Mouse (Mus musculus) heart, postnatal 0 days (tissue): ENCODE data around the gene Mapkapk3. TPM values are rescaled to one million over a fixed set of nuclear protein-coding genes. Genes with fewer than 3 reads are reported as not detected.

Experiments
- ATAC-seq: fragments of 200-750 bp; cut with Nextera tagmentation; 2 replicates; pipeline ENCODE4 v1.8.0; 2017; ENCODE audit warnings: low read depth, moderate number of reproducible peaks, moderate library complexity; ENCODE audit not compliant: insufficient read depth
- DNase-seq: peaks from one replicate; pipeline ENCODE4 v3.0.0-alpha.2; 2016; ENCODE audit warnings: low spot score
- H3K27ac ChIP-seq: fragments of 300-500 bp; sonication (generic); 2 replicates; pipeline ENCODE4 v1.5.1; 2014; ENCODE audit warnings: low read depth, mild to moderate bottlenecking
- H3K27me3 ChIP-seq: fragments of 300-500 bp; sonication (generic); 2 replicates; pipeline ENCODE4 v1.6.1; 2014; ENCODE audit warnings: low read length, mixed read lengths; ENCODE audit not compliant: control insufficient read depth, insufficient read depth
- H3K36me3 ChIP-seq: fragments of 300-500 bp; sonication (generic); replicated peaks from 2 replicates; pipeline ENCODE4 v1.6.1; 2014; ENCODE audit warnings: low read length, mixed read lengths; ENCODE audit not compliant: control insufficient read depth, insufficient read depth
- H3K4me1 ChIP-seq: fragments of 300-500 bp; sonication (generic); 2 replicates; pipeline ENCODE4 v1.6.1; 2014; ENCODE audit warnings: antibody characterized with exemption; ENCODE audit not compliant: control insufficient read depth, insufficient read depth
- H3K4me2 ChIP-seq: fragments of 300-500 bp; sonication (generic); 2 replicates; pipeline ENCODE4 v1.6.1; 2014; ENCODE audit warnings: low read depth, mild to moderate bottlenecking, low read length, moderate library complexity
- H3K4me3 ChIP-seq: fragments of 300-500 bp; sonication (generic); 2 replicates; pipeline ENCODE4 v1.5.1; 2014; ENCODE audit warnings: low read depth, low read length
- H3K9ac ChIP-seq: fragments of 300-500 bp; sonication (generic); replicated peaks from 2 replicates; pipeline ENCODE4 v1.6.1; 2014; ENCODE audit warnings: low read depth, low read length, mixed read lengths
- H3K9me3 ChIP-seq: fragments of 300-500 bp; sonication (generic); replicated peaks from 2 replicates; pipeline ENCODE4 v1.6.1; 2016; ENCODE audit warnings: low read length; ENCODE audit not compliant: control insufficient read depth
- CTCF ChIP-seq: IDR thresholded peaks from 2 replicates; pipeline ENCODE4 v1.5.1; 2016; ENCODE audit warnings: antibody characterized with exemption, control low read depth, low read depth
- EP300 ChIP-seq: IDR thresholded peaks from 2 replicates; pipeline ENCODE4 v1.6.1; 2016; ENCODE audit warnings: antibody characterized with exemption, low read depth
- WGBS: fragments of 180-500 bp; shearing (Covaris S2); extraction: QIAGEN DNeasy Blood & Tissue Kit; methylation state at CpG from one replicate; pipeline ENCODE4 v1.1.7; 2014; 5-methylcytosine and 5-hydroxymethylcytosine counted together
- polyA plus RNA-seq: library from polyadenylated mRNA; unstranded; fragments of >200 nt; fragmentation: Nextera tagmentation; extraction: Ambion mirVana; gene quantifications from 2 replicates; pipeline ENCODE4 v1.2.1, GENCODE M21; 2015
- total RNA-seq: library from RNA; depleted of rRNA; stranded (reverse); fragments of >200 nt; gene quantifications from 2 replicates; pipeline ENCODE4 v1.2.3, GENCODE M21; 2014; ENCODE audit warnings: low replicate concordance

Mapkapk3 gene
- total and polyA plus RNA-seq, 2 experiments from 2014 or later, result 14.8 to 15.1 TPM

DNA sequence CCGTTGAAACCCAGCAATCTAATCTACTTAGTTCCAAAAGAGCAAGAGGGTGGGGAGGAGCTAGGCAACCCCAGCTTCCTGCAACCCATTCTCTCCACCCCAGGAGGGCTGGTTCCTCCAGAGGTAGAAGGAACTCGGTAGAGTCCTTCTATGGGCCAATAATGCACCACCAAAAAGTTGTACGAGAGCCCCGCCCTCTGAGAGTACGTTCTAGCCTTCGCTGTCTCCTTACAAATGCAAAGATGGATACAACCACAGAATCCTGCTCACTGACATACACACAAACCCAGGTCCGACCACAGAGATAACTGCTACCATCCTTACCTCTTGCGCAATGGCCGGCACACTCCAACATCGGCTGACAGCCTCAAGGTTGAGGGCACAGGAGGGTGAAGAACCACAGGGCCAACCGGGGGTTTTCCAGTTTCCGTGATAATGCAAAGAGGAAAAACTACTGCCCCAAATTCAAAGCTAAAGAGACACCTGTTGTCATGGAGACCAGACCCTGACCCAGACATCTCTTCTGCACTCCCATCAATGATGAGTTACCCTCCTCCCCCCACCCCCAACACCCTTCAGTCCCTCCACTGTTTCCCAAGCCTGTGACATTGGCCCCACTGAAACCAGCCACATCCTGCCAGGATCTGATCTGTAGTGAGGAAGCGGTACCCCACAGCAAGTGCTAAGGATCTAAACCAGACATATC, 9.2 kb downstream of the Mapkapk3 start:
- no peaks in the 10 kb centered on the region for H3K36me3 ChIP-seq
- DNase-seq (no peak), ATAC-seq (no peak)
- no peaks in the 10 kb centered on the region for H3K27me3 ChIP-seq
- peak overlapping the region; percentile 40 for H3K4me2 ChIP-seq
- H3K9ac ChIP-seq, result 0 out of 2 replicates have a peak overlapping the region, but pooled peaks have one; percentile 3
- no peak overlapping the region for H3K4me3 ChIP-seq
- WGBS, result 49% methylated on average over 13 of the region's 13 CpGs
- peaks cover 20% of the 10 kb centered on the region for H3K4me1 ChIP-seq
- no peak for TF ChIP-seq EP300
- TF ChIP-seq CTCF, result no peak
- no peaks in the 10 kb centered on the region for H3K9me3 ChIP-seq
- peak overlapping the region; percentile 26; the same call in 1 of the 2 replicates for H3K27ac ChIP-seq

DNA sequence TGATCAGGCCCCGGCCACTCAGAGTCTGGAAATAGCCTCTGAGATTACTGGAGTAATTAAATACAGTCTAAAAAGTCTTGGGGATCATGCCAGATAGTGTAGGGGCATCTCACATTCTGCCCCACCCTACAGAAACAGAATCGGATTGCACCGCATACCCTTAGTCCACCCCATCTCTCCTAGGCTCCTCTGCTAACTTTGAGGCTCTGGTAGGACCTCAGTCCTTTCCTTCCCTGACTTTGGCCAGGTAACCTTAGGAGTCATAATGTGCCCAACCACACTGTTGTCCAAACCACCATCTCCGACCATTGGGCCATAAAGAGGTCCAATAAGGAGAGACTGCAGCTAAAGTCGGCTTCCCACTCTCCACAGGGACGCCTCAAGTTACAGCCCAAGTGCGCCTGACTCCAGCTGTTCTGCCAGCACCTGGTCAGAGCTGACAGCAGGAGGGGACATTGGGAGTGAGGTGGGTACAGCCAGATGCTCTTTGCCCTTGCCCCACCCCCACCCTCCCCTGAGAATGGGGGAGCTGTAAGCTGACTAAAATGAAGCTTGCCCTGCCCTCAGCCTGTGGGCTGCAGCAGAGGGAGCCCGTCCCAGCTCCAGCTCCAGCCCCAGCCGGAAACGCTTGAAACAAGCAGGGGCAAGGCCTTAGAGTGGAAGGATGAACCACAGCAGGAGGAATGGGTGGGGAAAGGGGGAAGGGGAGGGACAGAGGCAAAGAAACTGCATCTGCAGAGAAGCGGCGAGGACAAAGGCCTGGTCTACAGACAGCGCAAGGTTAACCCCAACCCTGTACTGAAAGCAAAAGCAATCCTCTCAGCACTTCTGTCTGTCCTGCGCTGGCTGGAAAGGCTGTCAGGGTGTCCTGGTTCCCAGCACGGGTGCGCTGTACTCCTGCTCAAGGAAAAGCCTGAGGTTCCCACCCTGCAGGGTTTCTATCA, 10.0 kb downstream of the Mapkapk3 start:
- H3K4me1 ChIP-seq, result peaks cover 20% of the 10 kb centered on the region
- TF ChIP-seq CTCF, result no peak
- no peak for TF ChIP-seq EP300
- ATAC-seq, result peak; percentile 49; the same call in 1 of the 2 replicates
- peak overlapping the region; percentile 40 for H3K4me2 ChIP-seq
- 37% methylated on average over 16 of the region's 16 CpGs for WGBS
- 0 out of 2 replicates have a peak overlapping the region, but pooled peaks have one; percentile 3 for H3K9ac ChIP-seq
- no peaks in the 10 kb centered on the region for H3K36me3 ChIP-seq
- H3K9me3 ChIP-seq, result no peaks in the 10 kb centered on the region
- no peak for DNase-seq
- H3K27ac ChIP-seq, result peak overlapping the region; percentile 26; the same call in 1 of the 2 replicates
- H3K27me3 ChIP-seq, result no peaks in the 10 kb centered on the region
- H3K4me3 ChIP-seq, result no peak overlapping the region

DNA sequence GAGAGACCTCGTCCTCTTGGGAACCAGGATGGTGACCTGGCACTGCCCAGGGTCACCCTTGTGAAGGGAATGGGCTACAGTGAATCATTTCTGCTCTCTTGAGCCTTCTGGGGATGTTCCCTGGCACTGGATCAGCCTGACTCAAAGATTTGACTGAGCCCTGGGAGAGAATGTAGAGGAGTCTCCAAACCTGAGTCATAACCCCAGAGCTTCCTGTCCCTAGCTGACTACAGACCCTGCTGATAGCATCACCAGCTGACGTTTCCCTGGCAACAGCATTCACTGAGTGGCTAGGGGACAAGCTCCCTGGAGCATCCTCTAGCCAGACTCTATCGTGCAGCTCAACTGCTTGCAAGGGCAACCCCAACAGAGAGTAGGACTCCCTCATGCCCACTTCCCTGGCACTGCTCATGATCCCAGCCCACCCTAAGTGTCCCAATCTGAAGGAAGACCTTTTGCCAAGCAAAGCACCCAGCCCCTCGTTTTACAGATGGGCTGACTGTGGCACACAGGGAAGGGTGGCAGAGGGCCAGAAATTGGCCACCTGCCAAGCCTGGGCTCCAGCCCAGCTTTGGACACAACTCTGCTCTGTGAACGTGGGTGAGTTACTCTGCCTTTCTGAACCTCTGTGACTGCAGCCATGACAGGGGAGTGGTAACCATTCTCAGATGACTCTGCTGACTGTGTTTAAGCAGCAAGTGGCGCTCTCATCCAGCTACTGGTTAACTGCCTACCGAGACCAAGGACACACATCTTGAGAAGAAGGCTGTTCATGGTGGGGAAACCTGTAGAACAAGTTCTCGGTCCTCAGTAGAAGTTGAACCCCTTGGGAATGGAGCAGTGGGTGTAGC, 10.9 kb downstream of the Mapkapk3 start:
- H3K9me3 ChIP-seq, result no peaks in the 10 kb centered on the region
- H3K4me1 ChIP-seq, result peaks cover 20% of the 10 kb centered on the region
- 38% methylated on average over 8 of the region's 8 CpGs for WGBS
- no peaks in the 10 kb centered on the region for H3K36me3 ChIP-seq
- no peak overlapping the region for H3K27ac ChIP-seq
- H3K9ac ChIP-seq, result no peak overlapping the region
- H3K4me3 ChIP-seq, result no peak overlapping the region
- no peaks in the 10 kb centered on the region for H3K27me3 ChIP-seq
- TF ChIP-seq CTCF (no peak), EP300 (no peak)
- no peak for DNase-seq
- peak; percentile 62 for ATAC-seq
- no peak overlapping the region for H3K4me2 ChIP-seq

DNA sequence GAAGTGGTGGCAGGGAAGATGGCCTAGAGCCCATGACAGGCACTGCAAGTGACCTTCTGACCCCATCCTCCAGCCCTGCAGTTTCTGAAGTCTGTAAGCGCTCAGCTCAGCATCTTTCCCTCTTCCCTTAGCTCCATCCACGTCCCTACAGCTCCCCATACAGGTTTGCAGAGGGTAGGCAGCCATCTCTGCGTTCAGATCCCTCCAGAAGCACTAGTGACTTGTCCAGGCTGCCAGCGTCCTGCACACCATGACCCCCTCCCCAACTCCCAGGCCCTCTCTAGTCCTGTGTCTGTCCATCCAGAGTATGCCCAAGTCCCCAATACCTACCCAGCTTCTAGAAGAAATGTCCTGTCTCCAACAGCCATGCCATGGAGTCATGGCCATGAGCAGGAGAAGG, 11.6 kb downstream of the Mapkapk3 start:
- Histone ChIP-seq H3K36me3 (no peaks in the 10 kb centered on the region), H3K27ac (no peak overlapping the region), H3K27me3 (no peaks in the 10 kb centered on the region), H3K9ac (no peak overlapping the region), H3K4me1 (peaks cover 20% of the 10 kb centered on the region), H3K9me3 (no peaks in the 10 kb centered on the region), H3K4me3 (no peak overlapping the region), H3K4me2 (no peak overlapping the region)
- no peak for ATAC-seq
- no peak for DNase-seq
- WGBS, result 57% methylated on average over 4 of the region's 4 CpGs
- TF ChIP-seq CTCF (peak; percentile 34), EP300 (no peak)

DNA sequence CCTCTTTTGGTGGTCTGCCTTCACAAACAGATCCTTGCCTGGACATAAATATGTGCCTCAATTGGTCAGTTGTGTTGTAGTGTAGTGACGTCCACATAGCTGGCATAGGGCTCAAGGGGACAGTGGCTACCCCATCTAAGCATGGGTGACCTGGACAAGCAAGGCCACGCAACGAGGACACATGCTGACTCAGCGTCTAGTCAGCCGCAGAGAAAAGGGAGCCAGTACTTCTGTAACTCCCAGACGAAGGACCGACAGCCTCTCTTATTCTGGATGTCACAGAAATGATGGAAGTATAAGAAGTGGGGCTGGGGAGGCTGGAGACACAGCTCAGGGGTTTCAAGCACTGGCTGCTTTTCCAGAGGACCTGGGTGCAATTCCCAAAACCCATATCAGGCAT, 12.1 kb downstream of the Mapkapk3 start:
- peaks cover 20% of the 10 kb centered on the region for H3K4me1 ChIP-seq
- H3K27me3 ChIP-seq, result no peaks in the 10 kb centered on the region
- no peaks in the 10 kb centered on the region for H3K36me3 ChIP-seq
- ATAC-seq, result no peak
- TF ChIP-seq CTCF, result no peak
- no peak for TF ChIP-seq EP300
- H3K4me2 ChIP-seq, result no peak overlapping the region
- no peak for DNase-seq
- H3K9me3 ChIP-seq, result no peaks in the 10 kb centered on the region
- 86% methylated on average over 7 of the region's 7 CpGs for WGBS
- H3K27ac ChIP-seq, result no peak overlapping the region
- no peak overlapping the region for H3K9ac ChIP-seq
- no peak overlapping the region for H3K4me3 ChIP-seq
